Mouse (Mus musculus): Measurements from ENCODE around the gene Klhl30.

Gene Klhl30

GRCm38 (mm10) chr1:91364822-91365644, 14.2 kb downstream of the Klhl30 start:
- DNase-seq (ENCODE audit: low spot score in 2 of 2): no peak

GRCm38 (mm10) chr1:91365816-91366214, 15.0 kb downstream of the Klhl30 start:
- peak in 1 of 2 experiments; percentile 61 for DNase-seq (ENCODE audit: low spot score in 2 of 2)

- peak; percentile 84 to 96 for DNase-seq (ENCODE audit: low spot score in 2 of 2)
Measured at GRCm38 (mm10) chr1:91366215-91367108, 15.6 kb downstream of the Klhl30 start, which contains the start of gene Erfe. Erfe (plus strand) TSS chr1:91366430.

- peak in 1 of 2 experiments; percentile 60 for DNase-seq (ENCODE audit: low spot score in 2 of 2)
Measured at GRCm38 (mm10) chr1:91367295-91367694, 16.5 kb downstream of the Klhl30 start.

GRCm38 (mm10) chr1:91369408-91369807, 18.6 kb downstream of the Klhl30 start:
- no peak for DNase-seq (ENCODE audit: low spot score in 2 of 2)

- DNase-seq (ENCODE audit: low spot score in 2 of 2): peak in 1 of 2 experiments; percentile 59
Measured at GRCm38 (mm10) chr1:91370055-91370454, 19.2 kb downstream of the Klhl30 start.

- DNase-seq (ENCODE audit: low spot score in 2 of 2): peak; percentile 56 to 71
Measured at GRCm38 (mm10) chr1:91373414-91373835, 22.6 kb downstream of the Klhl30 start.

GRCm38 (mm10) chr1:91380453-91381090, 29.8 kb downstream of the Klhl30 start:
- peak; percentile 76 to 91 for DNase-seq (ENCODE audit: low spot score in 2 of 2)

GRCm38 (mm10) chr1:91381091-91381471, 30.3 kb downstream of the Klhl30 start:
- no peak for DNase-seq (ENCODE audit: low spot score in 2 of 2)

GRCm38 (mm10) chr1:91390369-91390768, 39.6 kb downstream of the Klhl30 start:
- no peak for DNase-seq (ENCODE audit: low spot score in 2 of 2)

- DNase-seq (ENCODE audit: low spot score in 2 of 2): no peak
Measured at GRCm38 (mm10) chr1:91397927-91398259, 47.1 kb downstream of the Klhl30 start.

GRCm38 (mm10) chr1:91398260-91399062, 47.6 kb downstream of the Klhl30 start, which contains the start of gene Ilkap:
Ilkap (minus strand) TSS chr1:91398815.
- peak; percentile 80 to 90 for DNase-seq (ENCODE audit: low spot score in 2 of 2)

GRCm38 (mm10) chr1:91404976-91405375, 54.2 kb downstream of the Klhl30 start:
- no peak for DNase-seq (ENCODE audit: low spot score in 2 of 2)

GRCm38 (mm10) chr1:91405406-91406169, 54.8 kb downstream of the Klhl30 start:
- DNase-seq (ENCODE audit: low spot score in 2 of 2): no peak

- no peak for DNase-seq (ENCODE audit: low spot score in 2 of 2)
Measured at GRCm38 (mm10) chr1:91407819-91408218, 57.0 kb downstream of the Klhl30 start.

- DNase-seq (ENCODE audit: low spot score in 2 of 2): no peak
Measured at GRCm38 (mm10) chr1:91411631-91412285, 60.9 kb downstream of the Klhl30 start.

All from spleen, postnatal 4 days (tissue).